Mouse (Mus musculus) layer of hippocampus, postnatal 14 days (tissue): ENCODE measurements around the gene Gm20738. TPM values are rescaled to one million over a fixed set of nuclear protein-coding genes. Genes with fewer than 3 reads are reported as not detected.
"Not testable (repeated sequence)": the region's sequence is repeated elsewhere in the genome, so short reads cannot be mapped to it uniquely, and the experiment has no call there.

ENCODE experiments used
- DNase-seq, 2 experiments: peaks; one replicate each; pipeline ENCODE4 v3.0.0; 2021 to 2022; ENCODE audit warnings: low spot score in 2 of 2, mixed read lengths in 1 of 2
- long read RNA-seq, 2 experiments: library from polyadenylated mRNA; stranded (forward); transcript quantifications; one replicate each; pipeline ENCODE4 v2.0.0; 2021
- total RNA-seq, 2 experiments: library from RNA; stranded (reverse); gene quantifications; 2 replicates each; pipeline ENCODE4 v1.2.3; 2021

Gm20738 gene
- total RNA-seq: not detected
- long read RNA-seq, experiment 1: 0 reads
- long read RNA-seq, experiment 2: 0 reads

DNA sequence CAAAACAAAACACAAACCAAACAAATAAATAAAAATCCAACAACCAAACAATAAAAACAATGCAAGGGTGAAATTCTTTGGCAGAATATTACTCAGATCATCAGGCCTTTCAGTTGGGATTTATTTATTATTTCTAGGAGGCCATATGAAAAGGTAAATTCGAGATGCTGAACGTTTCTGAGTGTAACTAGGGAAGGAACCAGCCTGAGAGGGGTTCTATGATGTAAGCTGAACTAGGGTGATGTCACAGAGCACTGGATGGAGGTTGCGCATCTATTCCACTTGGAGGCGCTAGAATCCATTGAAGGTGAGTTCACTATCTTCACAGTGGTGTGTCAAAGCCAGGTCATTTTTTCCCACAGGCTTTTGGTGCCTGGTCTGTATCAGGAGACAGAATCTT lies at the start of gene Gm20738:
Gene Gm20738 (plus strand): TSS at position 301 of the 400 bp plus-strand sequence.
- not testable (repeated sequence) for DNase-seq
